Mouse (Mus musculus) erythroid progenitor cell, adult 5-6 weeks (primary cell): ENCODE measurements around the gene Tubg1. TPM values are rescaled to one million over a fixed set of nuclear protein-coding genes. Genes with fewer than 3 reads are reported as not detected.
"Not testable (repeated sequence)": the region's sequence is repeated elsewhere in the genome, so short reads cannot be mapped to it uniquely, and the experiment has no call there.

Experiments
- ATAC-seq: replicated peaks from 2 replicates; pipeline ENCODE4 v1.8.0; 2016; ENCODE audit warnings: moderate number of reproducible peaks, mild to moderate bottlenecking, moderate TSS enrichment, inconsistent platforms; ENCODE audit not compliant: poor library complexity, low FRiP score, severe bottlenecking
- total RNA-seq, 2 experiments: library from RNA; stranded (forward) in 1 of 2; stranded (reverse) in 1 of 2; fragments of 150-400 nt in 1 of 2; fragments of 186-747, 209-891 nt in 1 of 2; gene quantifications; 2 replicates each; pipeline versions ENCODE4 v1.2.3 to v1.2.4; 2015 to 2017; ENCODE audit warnings: low replicate concordance in 2 of 2

Tubg1 gene
- total RNA-seq, 2 experiments from 2014 or later: 29.3 to 40.7 TPM

DNA sequence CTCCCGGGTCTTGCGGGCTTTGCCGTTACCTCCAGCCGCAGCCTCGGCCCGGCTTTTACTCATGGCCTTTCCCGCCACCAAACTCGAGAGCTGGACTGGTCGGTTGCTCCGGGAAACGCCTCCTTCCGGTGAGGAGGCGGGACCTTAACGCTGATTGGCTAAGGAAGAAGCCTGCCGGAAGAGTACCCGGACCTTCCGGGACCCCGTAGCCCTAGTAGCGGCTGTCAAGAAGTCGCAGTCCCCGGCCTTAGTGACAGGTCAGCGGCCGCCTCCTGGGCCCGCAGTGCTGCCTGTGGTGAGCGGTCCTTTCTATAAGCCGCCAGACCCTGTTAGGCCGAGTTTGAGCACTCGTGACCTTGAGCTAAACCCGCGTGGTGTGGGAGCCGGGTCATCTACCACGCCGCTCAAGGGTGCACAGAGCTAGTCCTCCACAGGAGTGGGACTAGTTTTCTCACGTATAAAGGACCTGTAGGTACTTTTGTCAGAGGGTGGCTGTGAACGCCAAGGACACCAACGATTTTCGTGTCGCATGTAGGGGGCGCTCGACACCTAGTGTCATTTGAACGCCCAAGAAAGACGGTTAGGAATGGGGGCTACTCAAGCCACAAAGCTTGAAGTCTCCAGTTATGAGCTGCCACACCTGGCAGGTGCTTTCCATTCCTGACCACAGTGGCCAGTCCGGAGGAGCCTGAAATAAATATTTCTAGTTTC lies 24.3 kb upstream of the Tubg1 start, which contains the start of gene Psmc3ip:
Gene Psmc3ip, minus strand, starts transcription at position 123 of the 711 bp plus-strand sequence.
- peak; percentile 97 for ATAC-seq

DNA sequence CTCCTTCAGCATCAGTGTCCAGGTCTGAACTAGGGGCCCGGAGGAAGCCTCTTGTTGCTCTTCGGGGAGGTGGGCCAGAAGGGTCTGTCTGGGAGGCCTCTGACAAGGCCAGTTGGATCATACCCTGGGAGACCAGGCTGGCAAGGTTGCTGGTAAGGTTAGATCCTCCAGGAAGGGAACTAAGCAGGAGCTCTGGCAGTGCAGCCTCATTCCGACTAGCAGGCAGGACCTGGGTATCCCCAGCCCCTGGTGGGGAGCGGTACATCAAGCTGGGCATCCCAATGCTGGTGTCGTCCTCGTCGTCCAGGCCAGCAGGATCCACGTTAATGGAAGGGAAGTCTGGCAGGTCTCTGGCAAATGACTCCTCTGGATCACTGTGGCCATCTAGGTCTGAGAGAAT lies 21.5 kb upstream of the Tubg1 start:
- no peak for ATAC-seq

DNA sequence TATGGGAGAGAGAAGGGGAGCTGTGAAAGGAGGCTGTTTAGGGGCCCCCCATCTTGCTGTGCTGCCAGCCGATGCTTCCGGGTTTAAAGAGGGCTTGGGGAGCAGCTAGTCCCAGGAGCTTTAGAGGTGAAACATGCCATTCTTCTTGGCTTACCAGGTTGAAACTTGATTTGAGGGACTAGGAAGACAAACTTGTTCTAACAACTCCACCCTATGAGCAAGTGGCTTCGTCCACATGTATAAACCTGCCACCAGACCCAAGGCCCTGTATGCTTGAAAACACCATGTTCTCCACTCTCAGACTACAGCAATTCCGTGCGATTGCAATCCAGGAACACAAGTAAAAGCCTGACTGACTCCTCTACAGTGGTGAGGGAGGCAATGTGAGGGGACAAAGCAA lies 16.7 kb upstream of the Tubg1 start:
- ATAC-seq: no peak

DNA sequence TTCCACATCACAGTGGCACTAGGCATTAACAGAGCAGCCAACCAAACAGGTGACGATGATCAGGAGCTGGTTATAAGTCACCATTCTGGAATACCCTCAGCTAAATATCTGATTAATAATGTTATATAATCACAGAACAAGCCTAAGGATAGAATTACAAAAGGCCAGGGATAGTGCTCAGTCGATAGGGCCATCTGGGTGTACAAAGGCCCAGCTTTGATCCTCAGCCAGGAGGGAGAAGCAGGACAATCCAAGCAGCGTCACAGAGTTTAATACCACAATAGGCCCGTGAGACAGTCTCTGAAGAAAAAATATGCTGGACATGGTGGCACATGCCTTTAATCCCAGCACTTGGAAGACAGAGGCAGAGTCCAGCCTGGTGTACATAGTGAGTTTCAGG lies 10.4 kb upstream of the Tubg1 start:
- ATAC-seq: no peak

DNA sequence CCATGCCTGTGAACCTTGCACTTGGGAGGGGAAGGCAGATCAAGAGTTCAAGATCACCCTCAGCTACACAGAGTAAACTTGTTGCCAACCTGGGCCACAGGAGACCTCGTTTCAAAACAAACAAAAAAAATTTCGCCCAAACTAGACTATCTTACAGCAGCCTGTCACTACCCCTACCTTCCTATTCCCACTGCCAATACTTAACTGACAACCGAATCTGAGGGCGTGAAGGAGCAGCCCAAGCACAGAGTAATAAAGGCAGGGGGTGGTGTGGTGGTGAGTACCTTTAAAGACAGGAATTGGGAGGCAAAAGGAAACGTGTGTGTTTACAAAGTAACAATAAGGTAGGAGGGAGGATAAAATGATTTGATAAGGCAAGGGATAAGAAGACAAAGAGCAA lies 9.0 kb upstream of the Tubg1 start:
- ATAC-seq: no peak

DNA sequence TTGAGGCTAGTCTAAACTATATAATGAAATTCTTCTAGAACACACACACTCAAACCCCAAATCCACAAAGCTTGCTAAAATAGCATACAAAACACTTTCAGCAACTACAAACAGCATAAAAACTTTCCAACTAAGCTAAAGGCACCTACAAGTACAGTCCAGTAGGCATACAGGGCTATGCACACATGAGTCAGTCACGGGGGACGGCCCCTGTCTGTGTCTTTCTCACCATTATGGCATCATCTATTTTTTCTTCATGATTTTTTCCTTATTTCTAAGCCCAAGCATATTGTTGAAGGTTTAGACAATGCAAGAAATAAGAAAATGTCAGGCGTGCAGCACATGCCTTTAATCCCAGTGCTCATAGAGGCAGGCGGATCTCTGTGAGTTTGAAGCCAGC lies 8.6 kb upstream of the Tubg1 start:
- no peak for ATAC-seq

DNA sequence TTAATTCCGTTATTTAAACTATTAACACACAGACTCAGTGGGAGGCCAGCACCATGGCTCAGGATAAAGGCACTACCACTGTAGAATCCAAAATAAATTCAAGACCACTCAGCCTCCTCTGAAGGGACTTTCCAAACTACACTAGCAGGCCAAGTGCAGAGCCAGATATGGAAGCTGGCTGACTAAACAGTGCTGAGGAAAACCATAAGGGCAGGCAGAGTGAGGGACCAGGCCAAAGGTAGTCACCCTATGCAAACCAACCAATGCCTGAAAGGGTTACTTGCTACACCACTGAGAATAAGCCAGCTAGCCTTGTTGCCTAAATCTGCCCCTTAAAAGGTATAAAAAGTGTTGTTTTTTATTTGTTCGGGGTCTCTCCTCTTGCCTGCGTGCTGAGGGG lies 7.6 kb upstream of the Tubg1 start:
- ATAC-seq: no peak

DNA sequence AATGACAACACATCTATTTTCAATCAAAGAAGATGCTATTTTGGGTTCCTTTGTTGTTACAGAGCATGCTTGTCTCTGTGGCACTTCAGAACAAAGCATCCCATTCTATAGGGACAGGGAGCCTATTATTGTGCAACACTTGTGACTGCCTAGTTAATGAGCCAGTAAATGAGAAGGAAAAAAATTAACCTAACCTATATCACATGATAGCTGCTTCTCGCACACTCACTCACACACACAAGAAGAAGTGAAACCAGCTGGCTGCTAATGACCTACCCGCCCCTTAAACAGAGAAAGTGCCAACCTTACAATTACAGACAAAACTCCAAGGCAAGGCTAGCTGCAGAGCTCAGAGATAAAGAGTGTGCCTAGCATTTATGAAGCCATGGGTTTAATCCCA lies 4.2 kb upstream of the Tubg1 start:
- no peak for ATAC-seq

DNA sequence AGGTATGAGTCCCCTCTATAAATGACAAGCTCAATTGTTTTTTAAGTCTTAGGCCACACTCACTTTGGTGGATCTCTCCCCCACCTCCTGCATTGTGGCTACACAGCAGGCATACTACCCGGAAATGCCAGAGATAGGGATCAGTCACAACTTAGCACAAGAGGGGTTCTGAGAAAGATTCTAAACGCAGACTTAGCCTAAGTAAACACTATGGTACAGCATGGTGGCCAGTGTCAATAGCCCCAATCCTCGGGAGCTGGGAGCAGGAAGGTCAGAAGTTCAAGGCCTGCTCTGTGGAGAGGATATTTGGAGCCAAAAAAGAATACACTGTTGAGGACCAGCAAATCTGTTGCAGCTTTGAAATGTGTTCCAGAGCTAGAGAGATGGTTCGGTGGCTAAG lies 1.6 kb upstream of the Tubg1 start:
- ATAC-seq: no peak

DNA sequence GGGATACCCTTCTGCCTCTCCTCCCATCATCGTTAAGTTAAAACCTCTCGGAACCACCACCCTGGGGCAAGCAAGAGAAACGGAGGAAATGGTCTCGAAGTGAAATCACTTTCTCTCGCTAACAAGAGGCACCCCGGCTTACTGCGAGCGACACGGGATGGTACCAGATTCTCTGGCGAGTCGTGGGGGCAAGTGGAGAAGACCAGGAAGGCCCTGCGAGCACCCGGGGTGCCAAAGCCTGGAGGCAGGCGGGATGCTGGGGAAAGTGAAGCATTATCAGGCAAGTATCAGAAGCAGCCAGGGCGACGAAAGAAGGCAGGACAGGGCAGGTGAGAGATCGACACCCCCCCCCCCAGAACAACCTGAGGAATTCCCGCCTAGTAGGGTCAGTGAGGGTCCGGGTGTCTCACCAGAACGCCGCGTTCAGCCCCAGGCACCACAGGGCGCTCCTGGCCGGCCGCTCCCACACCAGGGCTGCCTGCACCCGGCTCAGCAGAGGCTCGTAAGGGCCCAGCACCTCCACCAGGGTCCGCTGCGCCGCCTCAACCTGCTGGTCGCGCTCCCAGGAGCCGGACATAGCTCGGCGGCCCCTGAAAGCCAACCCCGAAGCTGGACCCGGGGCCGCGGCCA lies 492 bp upstream of the Tubg1 start:
- ATAC-seq: peak; percentile 67

DNA sequence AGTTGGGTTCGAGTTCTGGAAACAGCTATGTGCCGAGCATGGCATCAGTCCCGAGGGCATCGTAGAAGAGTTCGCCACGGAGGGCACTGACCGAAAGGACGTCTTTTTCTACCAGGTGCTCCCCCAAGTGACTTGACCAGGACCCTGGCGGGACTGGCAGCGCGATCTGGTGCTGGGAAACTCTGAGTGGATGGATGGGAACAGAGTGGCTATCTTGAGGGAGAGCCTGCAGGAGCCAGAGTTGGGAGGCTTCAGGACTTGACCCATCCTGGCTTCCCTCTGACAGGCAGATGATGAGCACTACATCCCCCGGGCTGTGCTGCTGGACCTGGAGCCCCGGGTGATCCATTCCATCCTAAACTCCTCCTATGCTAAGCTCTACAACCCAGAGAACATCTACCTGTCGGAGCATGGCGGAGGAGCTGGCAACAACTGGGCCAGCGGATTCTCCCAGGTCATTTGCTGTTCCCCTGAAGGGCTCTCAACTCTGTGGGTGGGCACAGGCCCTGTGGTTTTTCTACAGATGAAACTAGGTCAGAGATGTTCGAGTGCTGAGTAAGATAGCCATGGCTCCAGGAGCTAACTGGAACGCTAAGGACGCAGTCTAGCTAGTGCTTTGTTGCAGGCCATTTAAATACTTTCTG lies 929 bp downstream of the Tubg1 start:
- peak; percentile 8 for ATAC-seq

DNA sequence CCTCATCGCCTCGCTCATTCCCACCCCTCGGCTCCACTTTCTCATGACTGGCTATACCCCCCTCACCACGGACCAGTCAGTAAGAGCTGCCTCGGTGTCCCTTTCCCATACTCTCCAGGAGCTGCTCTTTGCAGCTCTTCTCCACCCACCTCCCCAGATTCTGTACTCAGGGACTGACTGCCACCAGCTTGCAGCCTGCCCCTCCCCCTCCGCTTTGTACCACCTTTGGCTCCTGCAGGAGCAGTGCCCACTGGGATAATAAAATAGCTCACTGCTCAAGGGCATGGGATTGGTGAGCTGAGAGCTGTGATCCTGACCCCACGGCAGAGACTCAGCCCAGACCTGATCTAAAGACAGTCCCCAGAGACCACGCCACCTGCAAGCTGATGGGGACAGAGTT lies 4.8 kb downstream of the Tubg1 start:
- not testable (repeated sequence) for ATAC-seq

DNA sequence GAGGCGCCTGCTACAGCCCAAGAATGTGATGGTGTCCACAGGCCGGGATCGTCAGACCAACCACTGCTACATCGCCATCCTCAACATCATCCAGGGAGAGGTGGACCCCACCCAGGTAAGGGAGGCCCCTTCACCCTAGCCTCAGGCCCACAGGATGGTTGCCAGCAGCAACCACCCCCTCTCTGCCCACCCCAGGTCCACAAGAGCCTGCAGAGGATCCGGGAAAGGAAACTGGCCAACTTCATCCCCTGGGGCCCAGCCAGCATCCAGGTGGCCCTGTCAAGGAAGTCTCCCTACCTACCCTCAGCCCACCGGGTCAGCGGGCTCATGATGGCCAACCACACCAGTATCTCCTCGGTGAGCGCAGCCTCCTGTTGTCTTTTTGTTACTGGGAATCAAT lies 5.3 kb downstream of the Tubg1 start:
- ATAC-seq: not testable (repeated sequence)

DNA sequence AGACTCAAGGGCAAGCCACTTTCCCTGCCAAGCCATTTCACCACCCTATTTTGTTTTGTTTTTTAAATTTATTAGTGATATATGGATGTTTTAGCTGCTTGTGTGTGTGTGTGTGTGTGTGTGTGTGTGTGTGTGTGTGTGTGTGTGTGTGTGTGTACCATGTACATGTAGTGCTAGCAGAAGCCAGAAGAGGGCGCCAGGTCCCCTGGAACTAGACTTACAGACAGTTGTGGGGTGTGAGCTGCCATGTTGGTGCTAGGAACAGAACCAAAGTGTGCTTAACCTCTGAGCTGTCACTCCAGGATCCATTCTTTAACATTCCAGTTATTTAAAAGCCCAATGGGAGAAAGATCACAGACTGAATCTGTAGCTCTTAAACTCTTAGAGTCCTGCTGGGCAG lies 7.3 kb downstream of the Tubg1 start:
- no peak for ATAC-seq

DNA sequence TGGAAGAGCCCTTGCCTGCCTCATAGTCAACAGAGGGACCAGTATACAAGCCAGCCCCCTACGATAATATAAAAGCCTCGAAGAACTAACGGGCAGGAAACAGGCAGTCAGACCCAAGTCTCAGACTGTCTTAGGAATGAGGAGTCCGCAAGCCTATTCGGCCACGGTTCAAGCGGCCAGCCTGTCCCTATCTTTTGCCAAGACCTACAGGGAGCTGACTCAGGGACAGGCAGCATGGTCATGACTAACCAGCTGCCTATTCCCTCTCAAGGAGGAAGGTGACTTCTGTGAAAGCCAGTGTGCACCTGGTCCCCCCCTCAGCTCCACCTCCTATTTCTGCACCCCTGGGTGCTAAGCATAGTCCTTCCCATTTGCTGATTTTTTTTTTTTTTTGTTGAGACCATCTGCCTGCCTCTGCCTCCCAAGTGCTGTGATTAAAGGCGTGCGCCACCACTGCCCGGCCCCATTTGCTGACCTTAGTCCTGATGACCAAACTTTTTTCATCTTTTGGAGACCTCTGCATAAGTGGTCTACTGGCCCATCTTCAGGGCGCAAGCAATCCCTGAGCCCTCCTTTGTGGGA lies 9.3 kb downstream of the Tubg1 start:
- no peak for ATAC-seq

DNA sequence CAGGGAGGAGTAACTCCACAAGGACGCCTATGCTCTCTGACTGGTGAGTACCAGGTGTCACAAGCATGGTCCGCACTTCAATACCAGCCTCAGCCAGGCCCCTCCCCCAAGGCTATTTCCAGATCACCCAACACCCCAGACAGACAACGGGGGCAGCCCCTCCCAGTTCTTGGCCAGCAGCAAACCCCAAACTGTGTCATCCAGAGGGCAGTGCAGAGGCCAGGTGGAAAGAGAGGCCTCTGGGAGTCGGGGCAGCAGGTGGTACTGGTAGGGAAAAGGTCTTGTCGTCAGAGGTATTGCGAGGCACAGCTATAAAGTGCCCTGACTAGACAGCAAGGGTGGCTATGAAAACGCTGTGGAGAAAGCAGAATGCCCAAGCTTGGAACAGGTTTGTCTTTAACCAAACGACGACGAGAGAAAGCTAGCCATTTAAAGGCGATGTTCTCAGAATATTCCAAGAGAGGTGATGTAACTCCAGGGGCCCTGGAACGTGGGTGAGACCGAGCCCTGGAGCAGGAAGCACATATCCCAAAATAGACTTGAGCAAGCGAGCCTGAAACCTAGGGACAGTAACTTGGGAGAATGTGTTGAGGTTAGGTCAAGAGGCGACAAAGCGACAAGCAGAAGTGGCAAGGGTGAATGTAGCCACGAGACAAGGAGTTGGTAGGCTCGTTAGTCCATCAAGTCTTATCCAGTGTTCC lies 10.5 kb downstream of the Tubg1 start:
- ATAC-seq: no peak

DNA sequence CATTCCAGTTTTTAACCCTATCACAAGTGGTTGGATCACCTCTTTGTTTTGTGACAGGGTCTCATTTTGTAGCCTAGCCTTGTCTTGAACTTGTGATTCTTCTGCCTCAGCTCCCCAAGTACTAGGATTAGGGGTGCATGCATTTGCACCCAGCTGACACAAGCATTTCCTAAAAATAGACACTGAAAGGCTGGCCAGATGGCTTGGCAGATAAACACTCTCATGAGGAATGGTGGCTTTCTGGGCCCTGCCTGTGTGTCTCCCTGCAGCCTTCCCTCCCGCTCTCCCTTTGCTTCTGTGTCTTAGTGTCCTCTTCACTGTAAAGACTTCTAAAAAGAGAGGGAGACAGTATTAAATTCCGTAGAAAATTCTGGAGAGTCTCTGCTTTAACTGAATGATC lies 11.4 kb downstream of the Tubg1 start:
- ATAC-seq: no peak

DNA sequence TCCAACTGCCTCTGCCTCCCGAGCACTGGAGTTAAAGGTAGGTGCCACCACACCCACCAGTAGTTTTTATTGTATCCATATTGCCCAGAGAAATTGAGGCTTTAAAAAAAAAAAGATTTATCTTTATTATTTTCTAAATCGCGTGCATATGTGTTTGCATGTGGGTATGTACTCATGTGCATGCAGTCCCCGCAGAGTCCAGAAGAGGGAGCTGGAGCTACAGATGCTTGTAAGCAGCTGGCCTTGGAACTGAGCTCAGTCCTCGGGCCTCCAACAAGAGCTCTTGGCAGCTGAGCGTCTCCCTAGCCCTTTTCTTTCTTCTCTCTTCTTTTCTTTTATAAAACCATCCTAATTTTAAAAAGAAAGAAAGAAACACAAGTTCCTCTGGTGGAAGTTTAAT lies 12.0 kb downstream of the Tubg1 start:
- ATAC-seq: 0 out of 2 replicates have a peak, but pooled peaks have one; percentile 53

DNA sequence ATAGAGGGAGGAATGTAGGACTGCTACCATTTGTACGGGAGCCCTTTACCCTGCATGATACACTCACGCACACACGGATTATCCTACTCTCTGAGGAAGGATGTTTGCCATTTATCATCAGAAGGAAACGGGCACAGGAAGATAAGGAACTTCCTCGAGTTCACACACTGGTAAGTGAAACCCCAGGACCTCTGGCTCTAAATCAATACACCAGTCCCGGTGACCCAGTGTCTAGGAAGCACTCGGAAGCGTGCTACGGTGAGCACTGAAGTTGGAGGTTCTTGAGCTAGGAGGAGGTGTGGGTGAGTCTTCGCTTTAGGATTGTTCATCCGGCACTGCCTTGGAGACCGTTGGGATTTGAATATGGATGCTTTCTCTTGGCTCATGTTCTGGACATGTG lies 13.3 kb downstream of the Tubg1 start:
- no peak for ATAC-seq

DNA sequence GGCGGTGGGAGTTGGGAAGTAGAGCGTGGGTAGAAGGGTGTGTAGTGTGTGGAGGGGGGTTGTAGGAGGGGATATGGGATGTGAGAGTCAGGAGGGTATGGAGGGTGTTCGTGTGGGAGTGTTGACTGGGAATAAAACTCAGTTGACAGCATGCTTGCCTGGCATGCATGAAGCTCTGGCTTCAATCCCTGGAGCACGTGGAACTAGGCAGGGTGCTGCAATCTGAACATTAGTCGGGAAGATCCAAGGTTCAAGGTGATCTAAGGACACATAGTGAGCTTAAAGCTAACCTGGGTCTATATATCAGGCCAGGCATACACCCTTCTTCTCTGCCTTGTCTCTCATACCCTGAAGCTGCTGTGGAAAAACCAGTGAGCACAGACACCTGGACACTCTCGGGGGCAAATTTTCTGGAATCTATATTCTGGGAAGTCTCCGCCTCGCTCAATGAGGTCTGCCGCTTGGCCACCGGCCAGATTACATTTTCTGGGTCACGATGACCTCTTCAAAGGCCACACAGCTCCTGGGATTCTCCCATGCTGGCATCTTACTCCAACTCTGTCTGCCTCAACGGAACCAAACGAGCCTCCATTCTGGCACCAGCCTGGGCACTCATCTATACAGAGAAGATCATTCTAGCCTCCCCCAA lies 14.6 kb downstream of the Tubg1 start:
- ATAC-seq: no peak
